Mouse (Mus musculus) olfactory bulb, adult 2 months (tissue): ENCODE measurements around the gene Cfap73.

Experiments
- CTCF ChIP-seq: fragments of 200-500 bp; IDR thresholded peaks from 2 replicates; pipeline ENCODE4 v1.5.1; 2012; ENCODE audit warnings: low read depth, mild to moderate bottlenecking, low read length, moderate library complexity; ENCODE audit not compliant: insufficient read depth
- POLR2A ChIP-seq: fragments of 200-500 bp; IDR thresholded peaks from 2 replicates; pipeline ENCODE4 v1.6.1; 2012; ENCODE audit warnings: mild to moderate bottlenecking, low read depth, low read length, moderate library complexity; ENCODE audit not compliant: insufficient read depth

GRCm38 (mm10) chr5:120651230-120651629 lies 17.2 kb upstream of the Cfap73 start:
- TF ChIP-seq CTCF (no peak), POLR2A (no peak)
